Mouse (Mus musculus) CD8-positive naive resting alpha-beta T cell, adult 2 months (primary cell): ENCODE measurements around the gene Polrmt.
"Not testable (repeated sequence)": the region's sequence is repeated elsewhere in the genome, so short reads cannot be mapped to it uniquely, and the experiment has no call there.

Experiments
- DNase-seq, 2 experiments: peaks; one replicate each; pipeline ENCODE4 v3.0.0; 2022; ENCODE audit warnings: low read depth in 2 of 2, low spot score in 2 of 2

The Polrmt gene

GRCm38 (mm10) chr10:79774486-79775279 is 28.3 kb upstream of the Polrmt start:
- no peak for DNase-seq

GRCm38 (mm10) chr10:79773208-79773607 is 26.8 kb upstream of the Polrmt start:
- DNase-seq = no peak

- DNase-seq = no peak
Observed at GRCm38 (mm10) chr10:79772320-79772719, 25.9 kb upstream of the Polrmt start.

- no peak for DNase-seq
Observed at GRCm38 (mm10) chr10:79769329-79769728, 22.9 kb upstream of the Polrmt start.

- peak; percentile 45 to 63 for DNase-seq
Observed at GRCm38 (mm10) chr10:79768400-79768799, 22.0 kb upstream of the Polrmt start.

GRCm38 (mm10) chr10:79767372-79768244 is 21.2 kb upstream of the Polrmt start:
- DNase-seq = peak in 1 of 2 experiments; percentile 44

- DNase-seq = peak; percentile 96 to 98
Observed at GRCm38 (mm10) chr10:79766508-79767325, 20.3 kb upstream of the Polrmt start, which contains the start of gene Rnf126. Gene Rnf126 (minus strand): TSS chr10:79766952.

- DNase-seq = peak in 1 of 2 experiments; percentile 14
Observed at GRCm38 (mm10) chr10:79766001-79766507, 19.7 kb upstream of the Polrmt start.

- DNase-seq = no peak
Observed at GRCm38 (mm10) chr10:79765228-79765745, 18.9 kb upstream of the Polrmt start.

GRCm38 (mm10) chr10:79764234-79764633 is 17.9 kb upstream of the Polrmt start:
- DNase-seq = no peak

- DNase-seq = no peak
Observed at GRCm38 (mm10) chr10:79762875-79763274, 16.5 kb upstream of the Polrmt start.

GRCm38 (mm10) chr10:79760603-79761143 is 14.3 kb upstream of the Polrmt start:
- no peak for DNase-seq

- DNase-seq = not testable (repeated sequence)
Observed at GRCm38 (mm10) chr10:79759675-79760074, 13.3 kb upstream of the Polrmt start.

- DNase-seq = no peak
Observed at GRCm38 (mm10) chr10:79756660-79757059, 10.3 kb upstream of the Polrmt start.

- DNase-seq = no peak
Observed at GRCm38 (mm10) chr10:79755854-79756253, 9.5 kb upstream of the Polrmt start.

GRCm38 (mm10) chr10:79754856-79755516 is 8.6 kb upstream of the Polrmt start, which contains the start of gene Fgf22:
Gene Fgf22 (plus strand): TSS chr10:79755076.
- no peak for DNase-seq

- no peak for DNase-seq
Observed at GRCm38 (mm10) chr10:79748496-79748895, 2.1 kb upstream of the Polrmt start.

GRCm38 (mm10) chr10:79746774-79747151 is 382 bp upstream of the Polrmt start:
- DNase-seq = no peak

- DNase-seq = no peak
Observed at GRCm38 (mm10) chr10:79745411-79745810, 970 bp downstream of the Polrmt start.
